ENCODE assay signal across 1 mouse cellular context in the genomic region with DNA sequence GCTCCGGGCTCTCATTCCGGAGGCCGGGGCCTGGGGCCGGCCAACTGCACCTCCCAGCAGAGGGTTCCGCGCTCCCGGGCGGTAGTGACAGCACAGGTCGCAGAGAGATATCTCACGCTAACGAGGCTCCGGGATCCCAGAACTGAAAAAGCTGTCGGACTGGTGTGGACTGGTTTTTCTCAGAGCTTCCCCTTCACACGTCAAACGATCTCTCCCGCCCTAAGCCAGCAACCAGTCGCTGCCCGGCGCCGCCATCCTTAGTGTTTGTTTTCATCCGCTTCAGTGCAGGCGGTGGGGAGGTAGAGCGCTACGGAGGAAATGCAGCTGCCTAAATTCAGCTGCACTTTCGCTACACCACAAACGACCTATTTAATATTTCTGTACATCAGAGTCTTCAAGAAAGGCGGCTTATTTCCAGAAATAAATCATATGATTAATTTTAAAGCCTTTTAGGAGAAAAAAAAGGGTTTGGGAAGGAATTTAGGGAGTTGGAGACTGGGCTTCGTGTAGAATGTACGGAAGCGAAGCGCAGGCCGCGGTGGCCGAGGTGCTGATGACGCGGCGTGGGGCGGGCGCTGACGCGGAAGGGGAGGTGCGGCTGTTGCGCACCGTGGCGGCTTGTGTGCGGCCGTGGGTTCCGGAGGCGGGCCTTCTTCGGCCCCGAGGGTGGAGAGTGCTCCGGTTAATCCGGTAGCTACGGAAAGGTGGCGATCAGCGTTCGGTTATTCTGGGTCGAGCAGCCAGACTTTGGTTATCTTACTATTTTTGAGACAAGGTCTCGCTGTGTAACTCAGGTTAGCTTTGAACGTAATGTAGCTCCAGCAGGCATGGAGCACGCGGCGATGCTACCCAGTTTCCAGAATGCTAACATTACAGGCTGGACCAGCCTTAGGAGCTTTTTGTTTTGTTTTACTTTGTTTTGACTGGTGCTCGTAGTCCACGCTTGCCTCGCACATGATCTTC.
A peak's percentile ranks its signal among the peaks of the same experiment; 100 is the strongest.
TF ChIP-seq lines count a peak whose summit lies in the region.

A gene (minus strand): TSS at position 305 of the 963 bp plus-strand sequence.
A gene (plus strand): TSS at position 581 of the 963 bp plus-strand sequence.

TF ChIP-seq in CH12.LX, 34 proteins besides CTCF, POLR2A, EP300 and RAD21 (continued from another document):
- TF ChIP-seq POLR2AphosphoS2 (IDR thresholded peaks at IDR 0.05; ENCODE audit: low read depth, low read length) (peak; percentile 68; the same call in 1 of the 2 replicates), IRF4 (IDR thresholded peaks at IDR 0.05; ENCODE audit: low read depth, low read length) (peak; percentile 29; the same call in 1 of the 2 replicates), GABPA (IDR thresholded peaks at IDR 0.05; ENCODE audit: insufficient replicate concordance, low read depth, low read length) (no peak), MYC (IDR thresholded peaks at IDR 0.05; ENCODE audit: low read depth, low read length) (0 out of 2 replicates have a peak, but pooled peaks have one; percentile 14), JUN (IDR thresholded peaks at IDR 0.05; ENCODE audit: insufficient read depth, low read depth, low read length) (no peak), MAFK (IDR thresholded peaks at IDR 0.05; ENCODE audit: insufficient replicate concordance, low read length) (no peak), SMC3 (IDR thresholded peaks at IDR 0.05; ENCODE audit: low read depth, low read length) (no peak), E2F4 (IDR thresholded peaks at IDR 0.05; ENCODE audit: insufficient replicate concordance, low read depth, low read length) (no peak), HCFC1 (IDR thresholded peaks at IDR 0.05; ENCODE audit: low read depth, low read length) (peak; percentile 93), ZNF384 (IDR thresholded peaks at IDR 0.05; ENCODE audit: low read depth, low read length) (no peak), BHLHE40 (IDR thresholded peaks at IDR 0.05; ENCODE audit: low read depth, low read length) (peak; percentile 77), USF1 (IDR thresholded peaks at IDR 0.05; ENCODE audit: low read depth, low read length) (no peak), ZKSCAN1 (IDR thresholded peaks at IDR 0.05; ENCODE audit: borderline replicate concordance, low read depth, low read length) (no peak), SIN3A (IDR thresholded peaks at IDR 0.05; ENCODE audit: low read length) (peak; percentile 97), TCF12 (IDR thresholded peaks at IDR 0.05; ENCODE audit: low read depth, low read length) (peak; percentile 59), MAZ (IDR thresholded peaks at IDR 0.05; ENCODE audit: low read depth, low read length) (peak; percentile 86; the same call in 1 of the 2 replicates), NRF1 (IDR thresholded peaks at IDR 0.05; ENCODE audit: low read depth, low read length) (peak; percentile 74), PAX5 (IDR thresholded peaks at IDR 0.05; ENCODE audit: low read length) (no peak), JUND (conservative IDR thresholded peaks at IDR 0.05; ENCODE audit: low read depth, low read length) (0 out of 2 replicates have a peak, but pooled peaks have one; percentile 22), MAX (IDR thresholded peaks at IDR 0.05; ENCODE audit: low read length) (peak; percentile 76), CHD2 (IDR thresholded peaks at IDR 0.05; ENCODE audit: low read length) (peak; percentile 64; the same call in 1 of the 2 replicates), TBP (conservative IDR thresholded peaks at IDR 0.05; ENCODE audit: low read depth, low read length) (peak; percentile 70), UBTF (IDR thresholded peaks at IDR 0.05; ENCODE audit: low read depth, low read length) (no peak), RCOR1 (conservative IDR thresholded peaks at IDR 0.05; ENCODE audit: low read depth, low read length) (no peak; the same call in 1 of the 2 replicates), KAT2A (IDR thresholded peaks at IDR 0.05; ENCODE audit: insufficient replicate concordance, low read length) (0 out of 2 replicates have a peak, but pooled peaks have one; percentile 64)
